Mouse (Mus musculus) midbrain, embryonic 12.5 days (tissue): Measurements from ENCODE around the gene Nrip1. TPM values are rescaled to one million over a fixed set of nuclear protein-coding genes. Genes with fewer than 3 reads are reported as not detected.

Source experiments
- ATAC-seq: fragments of 200-750 bp; cut with Nextera tagmentation; 2 replicates; pipeline ENCODE4 v1.8.0; 2017; ENCODE audit warnings: low read depth, moderate TSS enrichment, moderate library complexity; ENCODE audit not compliant: low FRiP score
- H3K27ac ChIP-seq: fragments of 300-500 bp; sonication (generic); replicated peaks from 2 replicates; pipeline ENCODE4 v1.5.1; 2016; ENCODE audit warnings: mild to moderate bottlenecking
- H3K27me3 ChIP-seq: fragments of 300-500 bp; sonication (generic); 2 replicates; pipeline ENCODE4 v1.6.1; 2016; ENCODE audit warnings: mild to moderate bottlenecking
- H3K36me3 ChIP-seq: fragments of 300-500 bp; sonication (generic); 2 replicates; pipeline ENCODE4 v1.6.1; 2016
- H3K4me1 ChIP-seq: fragments of 300-500 bp; sonication (generic); 2 replicates; pipeline ENCODE4 v1.6.1; 2016
- H3K4me2 ChIP-seq: fragments of 300-500 bp; sonication (generic); replicated peaks from 2 replicates; pipeline ENCODE4 v1.6.1; 2016; ENCODE audit warnings: mild to moderate bottlenecking, moderate library complexity
- H3K4me3 ChIP-seq: fragments of 300-500 bp; sonication (generic); 2 replicates; pipeline ENCODE4 v1.5.1; 2016; ENCODE audit warnings: mild to moderate bottlenecking
- H3K9ac ChIP-seq: fragments of 300-500 bp; sonication (generic); replicated peaks from 2 replicates; pipeline ENCODE4 v1.6.1; 2016; ENCODE audit warnings: mild to moderate bottlenecking, moderate library complexity
- H3K9me3 ChIP-seq: fragments of 300-500 bp; sonication (generic); 2 replicates; pipeline ENCODE4 v1.6.1; 2016; ENCODE audit warnings: mild to moderate bottlenecking
- WGBS: fragments of 180-500 bp; shearing (Covaris S2); methylation state at CpG from one replicate; pipeline ENCODE4 v1.1.7; 2016; 5-methylcytosine and 5-hydroxymethylcytosine counted together
- polyA plus RNA-seq: library from polyadenylated mRNA; unstranded; fragments of >200 nt; fragmentation: Nextera tagmentation; extraction: Ambion mirVana; gene quantifications from 2 replicates; pipeline ENCODE4 v1.2.1, GENCODE M21; 2016

Gene Nrip1
- polyA plus RNA-seq, 1 experiment from 2014 or later: 28.7 TPM

DNA sequence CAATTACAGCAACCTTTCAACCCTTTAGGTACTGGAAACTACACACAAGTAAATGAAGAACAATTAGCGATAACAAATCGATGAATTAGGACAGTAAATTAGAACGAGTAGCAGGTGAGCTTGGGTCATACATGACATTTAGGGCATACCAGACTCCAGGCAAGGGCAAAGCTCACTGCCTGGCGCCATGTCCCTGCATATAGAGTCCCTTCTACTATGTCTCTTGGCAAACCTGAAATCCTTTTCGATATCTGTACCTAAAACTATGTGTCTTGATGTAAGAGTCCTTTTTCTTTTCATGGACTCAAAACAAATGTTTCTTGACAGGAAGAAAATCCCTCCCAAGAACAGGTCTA lies 53.5 kb downstream of the Nrip1 start:
- peak; percentile 45 for ATAC-seq
- Histone ChIP-seq H3K27me3 (peaks cover 6% of the 10 kb centered on the region), H3K9ac (no peak overlapping the region), H3K4me2 (peak overlapping the region; percentile 21), H3K4me3 (no peak overlapping the region), H3K4me1 (peaks cover 47% of the 10 kb centered on the region), H3K27ac (peak overlapping the region; percentile 68), H3K36me3 (no peaks in the 10 kb centered on the region), H3K9me3 (no peaks in the 10 kb centered on the region)
- 32% methylated on average over 5 of the region's 5 CpGs for WGBS

DNA sequence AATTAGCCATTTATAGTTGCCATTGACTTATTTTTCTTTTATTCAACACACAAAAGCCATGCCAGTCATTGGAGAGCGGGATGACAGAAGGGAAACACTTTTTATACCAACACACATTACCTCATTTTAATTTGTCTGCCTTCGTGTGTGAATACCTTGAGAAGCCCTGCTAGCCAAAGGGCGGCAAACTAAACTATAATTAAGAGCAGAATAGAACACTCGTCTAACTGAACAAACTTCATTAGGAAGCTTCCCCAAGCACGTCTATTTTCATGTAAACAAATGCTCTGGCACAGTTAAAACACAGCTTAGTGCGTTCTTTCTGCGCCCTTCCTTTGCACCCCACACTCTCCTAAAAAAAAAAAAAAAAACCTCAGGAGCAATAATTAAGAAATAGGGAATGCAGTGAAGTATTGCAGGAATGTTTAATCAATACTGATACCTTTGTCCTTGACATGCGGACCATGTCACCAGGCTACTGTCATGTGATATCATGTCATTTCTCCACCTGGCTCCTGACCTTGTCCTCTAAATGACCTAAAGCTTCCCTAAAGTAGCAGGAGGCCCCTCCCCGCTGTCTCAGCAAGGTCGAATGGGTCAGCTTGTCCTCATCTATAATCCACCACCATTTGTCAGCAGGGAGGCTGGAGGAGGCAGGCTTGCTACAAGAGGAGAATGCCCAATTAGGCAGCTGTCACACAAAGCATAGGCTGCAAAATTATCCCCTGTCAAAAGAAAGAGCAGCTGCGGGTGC lies 54.1 kb downstream of the Nrip1 start:
- peak; percentile 77 for ATAC-seq
- H3K27me3 ChIP-seq: peaks cover 6% of the 10 kb centered on the region
- H3K4me2 ChIP-seq: peak overlapping the region; percentile 21
- no peak overlapping the region for H3K4me3 ChIP-seq
- H3K27ac ChIP-seq: peak overlapping the region; percentile 68
- peaks cover 47% of the 10 kb centered on the region for H3K4me1 ChIP-seq
- WGBS: 15% methylated on average over 11 of the region's 11 CpGs
- H3K9ac ChIP-seq: no peak overlapping the region
- no peaks in the 10 kb centered on the region for H3K36me3 ChIP-seq
- no peaks in the 10 kb centered on the region for H3K9me3 ChIP-seq

DNA sequence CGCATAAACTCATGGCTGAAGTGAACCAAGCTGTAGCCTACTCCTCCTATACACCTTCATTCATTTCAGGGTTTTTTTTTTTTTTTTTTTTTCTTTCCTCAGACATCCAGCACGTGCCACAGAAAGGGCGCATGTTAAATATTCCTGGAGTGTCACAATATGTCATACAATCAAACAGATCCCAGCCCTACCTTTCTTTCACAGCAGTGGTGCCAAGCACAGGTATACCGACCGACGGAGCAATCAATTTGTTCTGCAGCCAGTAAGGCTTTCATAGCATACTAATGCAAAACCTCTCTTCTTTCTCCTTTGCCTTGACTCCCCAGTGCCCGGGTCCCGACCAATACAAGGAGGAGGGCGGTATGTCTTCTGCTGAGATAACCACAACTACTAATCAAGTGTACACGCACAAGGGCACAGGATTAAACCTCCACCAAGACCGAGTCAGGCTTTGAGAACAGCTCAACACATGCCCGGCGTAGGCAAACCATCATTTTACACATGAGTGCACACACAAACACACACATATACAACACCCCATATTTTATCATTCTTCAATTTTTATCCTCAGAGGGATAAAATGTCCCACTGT lies 55.2 kb downstream of the Nrip1 start:
- H3K27ac ChIP-seq: 0 out of 2 replicates have a peak overlapping the region, but pooled peaks have one; percentile 12
- no peak overlapping the region for H3K9ac ChIP-seq
- no peak overlapping the region for H3K4me3 ChIP-seq
- WGBS: 52% methylated on average over 13 of the region's 13 CpGs
- no peaks in the 10 kb centered on the region for H3K9me3 ChIP-seq
- no peaks in the 10 kb centered on the region for H3K36me3 ChIP-seq
- peaks cover 4% of the 10 kb centered on the region for H3K27me3 ChIP-seq
- no peak overlapping the region for H3K4me2 ChIP-seq
- H3K4me1 ChIP-seq: peaks cover 47% of the 10 kb centered on the region
- no peak for ATAC-seq

DNA sequence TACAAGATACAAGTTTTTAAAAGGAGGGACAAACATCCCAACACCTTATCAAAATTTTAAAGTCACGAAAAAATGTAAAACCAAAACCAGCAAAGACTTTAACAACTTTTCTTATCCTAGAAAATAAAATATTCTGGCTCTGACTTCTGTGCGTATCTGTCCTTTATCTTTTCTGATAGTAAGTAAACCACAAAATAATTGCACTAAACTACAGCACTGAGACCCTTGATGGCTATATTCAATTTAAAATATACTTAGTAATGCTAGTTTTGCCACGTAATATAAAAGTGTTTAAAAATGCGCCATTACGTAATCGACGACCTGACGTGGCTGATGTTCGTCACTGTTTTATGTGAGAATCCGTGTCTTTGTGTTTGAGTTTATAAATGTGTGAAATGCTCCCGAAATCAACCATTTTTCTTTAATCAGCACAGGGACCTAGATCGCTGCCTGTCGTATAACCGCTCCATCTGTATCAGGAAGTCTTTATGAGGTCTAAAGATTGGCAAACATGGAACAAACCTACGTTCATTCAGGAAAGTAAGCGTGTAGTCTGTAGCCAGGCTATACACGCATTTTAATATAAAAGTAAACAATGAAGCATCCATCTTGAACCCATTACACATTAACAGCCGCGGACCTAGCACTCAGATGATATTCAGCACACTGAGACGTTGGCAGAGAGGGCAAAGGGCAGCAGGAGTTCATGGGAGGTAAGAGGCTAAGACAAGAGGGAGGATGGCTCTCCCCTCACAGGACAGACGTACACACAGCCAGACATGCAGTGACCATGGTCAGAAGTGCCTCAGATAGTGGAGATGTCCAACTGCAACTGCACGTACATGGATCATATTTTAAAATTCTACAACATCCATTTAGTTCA lies 56.4 kb downstream of the Nrip1 start:
- ATAC-seq: no peak
- H3K4me2 ChIP-seq: no peak overlapping the region
- H3K9ac ChIP-seq: no peak overlapping the region
- H3K4me1 ChIP-seq: peaks cover 42% of the 10 kb centered on the region
- H3K27me3 ChIP-seq: no peaks in the 10 kb centered on the region; the same call in 1 of the 2 replicates
- WGBS: 89% methylated on average over 22 of the region's 22 CpGs
- no peak overlapping the region for H3K4me3 ChIP-seq
- no peaks in the 10 kb centered on the region for H3K9me3 ChIP-seq
- H3K36me3 ChIP-seq: no peaks in the 10 kb centered on the region
- no peak overlapping the region for H3K27ac ChIP-seq

DNA sequence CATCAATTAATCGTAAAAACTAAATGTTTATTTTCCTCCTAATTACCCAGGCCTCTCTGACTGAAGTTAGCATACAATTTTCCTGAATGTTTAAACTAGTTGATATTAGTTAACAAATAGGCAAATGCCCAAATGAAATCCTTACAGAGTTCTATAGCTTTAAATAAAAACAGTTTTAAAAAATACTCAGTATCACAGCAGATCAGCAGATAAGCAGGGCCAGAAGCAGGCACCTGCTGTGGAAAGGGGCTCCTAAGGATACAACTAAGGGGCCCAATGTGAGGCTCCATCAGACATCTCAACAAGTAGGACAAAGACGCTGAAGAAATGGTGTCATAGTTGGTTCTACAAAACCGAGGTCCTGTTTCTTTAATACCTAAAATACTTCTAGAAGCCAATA lies 58.0 kb downstream of the Nrip1 start:
- ATAC-seq: no peak
- Histone ChIP-seq H3K4me1 (peaks cover 28% of the 10 kb centered on the region), H3K36me3 (no peaks in the 10 kb centered on the region), H3K4me3 (no peak overlapping the region), H3K9me3 (no peaks in the 10 kb centered on the region), H3K27ac (no peak overlapping the region), H3K27me3 (no peaks in the 10 kb centered on the region; the same call in 1 of the 2 replicates), H3K4me2 (no peak overlapping the region), H3K9ac (no peak overlapping the region)
- 91% methylated on average over 3 of the region's 3 CpGs for WGBS

DNA sequence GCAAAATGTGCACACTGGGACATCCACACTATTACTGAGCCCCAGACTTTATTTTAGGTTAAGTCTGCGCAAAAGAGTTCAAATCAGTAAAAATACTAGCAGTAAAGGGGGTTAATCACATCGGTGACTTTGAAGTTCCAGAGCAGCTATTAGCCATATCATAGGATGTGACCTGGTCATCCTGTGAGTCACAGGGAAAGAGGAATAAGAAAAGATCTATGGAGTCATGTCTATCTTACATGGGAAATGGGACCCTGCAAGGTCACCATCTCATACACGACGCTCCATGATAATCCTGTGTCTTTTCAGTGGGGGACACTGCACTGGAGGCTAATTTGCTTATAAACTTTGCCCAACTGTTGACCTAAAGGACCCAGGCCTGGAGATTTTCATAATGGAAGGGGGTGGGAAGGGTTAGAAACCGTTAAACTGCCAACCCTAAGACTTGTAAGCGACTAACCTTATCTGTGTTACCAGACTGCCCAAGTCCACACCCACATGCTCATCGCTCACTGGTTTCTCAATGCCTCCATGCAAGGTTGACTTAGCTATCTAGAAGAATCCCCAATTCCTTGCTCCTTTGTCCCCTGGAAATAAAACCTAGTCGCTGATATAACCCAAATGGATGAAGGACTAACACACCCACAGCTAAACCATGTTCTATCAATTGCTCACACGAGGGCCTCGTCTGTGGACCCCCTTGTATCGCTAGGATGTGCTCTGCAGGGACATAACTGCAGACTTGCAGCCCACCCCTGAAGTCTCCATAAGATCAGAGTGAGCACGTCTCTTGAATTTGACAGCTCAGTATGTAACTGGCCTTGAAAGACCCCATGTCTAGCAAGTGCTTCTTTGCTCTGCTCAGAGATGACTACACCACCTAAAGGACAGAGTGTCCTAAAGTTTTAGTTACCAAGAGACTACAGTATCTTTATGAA lies 59.3 kb downstream of the Nrip1 start:
- Histone ChIP-seq H3K36me3 (no peaks in the 10 kb centered on the region), H3K27ac (no peak overlapping the region), H3K9me3 (no peaks in the 10 kb centered on the region), H3K9ac (no peak overlapping the region), H3K4me1 (peaks cover 17% of the 10 kb centered on the region), H3K4me2 (no peak overlapping the region), H3K27me3 (no peaks in the 10 kb centered on the region; the same call in 1 of the 2 replicates), H3K4me3 (no peak overlapping the region)
- no peak for ATAC-seq
- WGBS: 87% methylated on average over 12 of the region's 12 CpGs

DNA sequence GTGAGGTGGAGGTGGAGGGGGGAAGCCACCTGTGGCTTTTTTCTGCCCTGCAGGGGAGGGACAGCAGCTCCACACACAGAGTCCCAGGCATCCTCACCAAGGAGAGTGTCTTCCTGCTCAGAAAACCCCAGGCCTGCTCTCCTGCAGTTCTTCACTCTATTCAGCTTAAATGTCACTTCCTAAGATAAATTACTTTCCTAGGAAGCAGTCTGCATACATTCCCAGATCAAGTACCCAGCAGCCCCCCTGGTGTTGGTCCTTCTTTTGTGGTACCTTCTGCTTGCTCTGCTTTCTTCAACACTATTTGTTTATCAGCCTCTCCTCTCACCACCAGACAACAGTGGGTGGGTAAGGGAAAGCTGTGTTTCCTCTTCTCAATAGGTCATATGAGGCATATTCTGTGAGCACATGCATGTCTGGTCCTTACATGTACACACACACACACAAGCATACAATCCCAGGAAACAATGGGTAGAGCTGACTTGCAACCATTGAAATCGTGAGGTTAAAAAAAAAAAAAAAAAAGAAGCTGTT lies 60.7 kb downstream of the Nrip1 start:
- Histone ChIP-seq H3K36me3 (no peaks in the 10 kb centered on the region), H3K9ac (no peak overlapping the region), H3K4me3 (no peak overlapping the region), H3K27ac (no peak overlapping the region), H3K27me3 (no peaks in the 10 kb centered on the region; the same call in 1 of the 2 replicates), H3K9me3 (no peaks in the 10 kb centered on the region), H3K4me2 (no peak overlapping the region), H3K4me1 (peaks cover 4% of the 10 kb centered on the region; the same call in 1 of the 2 replicates)
- WGBS: 47% methylated on average over 1 of the region's 1 CpGs
- no peak for ATAC-seq

DNA sequence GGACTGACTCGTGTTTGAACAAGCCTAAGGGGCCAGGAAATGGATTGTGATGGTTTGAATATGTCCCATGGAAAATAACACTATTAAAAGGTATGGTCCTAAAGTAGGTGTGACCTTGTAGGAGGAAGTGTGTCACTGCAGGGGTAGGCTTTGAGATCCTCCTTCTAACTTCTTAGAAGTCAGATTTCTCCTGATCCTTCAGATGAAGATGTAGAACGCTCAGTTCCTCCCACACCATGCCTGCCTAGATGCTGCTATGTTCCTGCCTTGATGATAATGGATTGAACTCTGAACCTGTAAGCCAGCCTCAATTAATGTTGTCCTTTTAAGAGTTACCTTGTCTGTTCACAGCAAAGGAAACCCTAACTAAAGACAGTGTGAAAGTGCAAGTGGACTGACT lies 62.8 kb downstream of the Nrip1 start:
- Histone ChIP-seq H3K27ac (no peak overlapping the region), H3K9ac (no peak overlapping the region), H3K4me2 (no peak overlapping the region), H3K9me3 (no peaks in the 10 kb centered on the region), H3K27me3 (no peaks in the 10 kb centered on the region), H3K36me3 (no peaks in the 10 kb centered on the region), H3K4me1 (0 out of 2 replicates have a peak, but pooled peaks cover 3% of the 10 kb centered on the region), H3K4me3 (no peak overlapping the region)
- no peak for ATAC-seq
- 91% methylated on average over 2 of the region's 2 CpGs for WGBS

DNA sequence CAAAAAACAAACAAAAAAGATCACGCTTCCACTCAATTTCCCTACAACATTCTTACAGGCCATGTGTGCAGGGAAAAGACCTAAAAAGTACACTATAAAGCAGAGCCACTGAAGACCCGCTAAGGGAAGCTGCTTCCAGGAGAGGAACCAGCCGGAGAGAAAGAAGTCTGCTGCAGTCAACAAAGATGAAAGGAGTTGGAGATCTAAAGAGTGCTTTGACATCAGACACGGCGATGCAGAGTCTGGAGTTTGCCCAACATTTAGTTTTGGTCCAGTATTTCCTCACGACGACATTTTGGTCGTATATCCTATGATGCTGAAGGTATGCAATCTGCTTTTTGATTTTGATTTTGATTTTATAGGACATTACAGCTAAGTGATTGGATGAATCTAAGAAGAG lies 63.3 kb downstream of the Nrip1 start:
- Histone ChIP-seq H3K4me3 (no peak overlapping the region), H3K9ac (no peak overlapping the region), H3K9me3 (no peaks in the 10 kb centered on the region), H3K27ac (no peak overlapping the region), H3K27me3 (no peaks in the 10 kb centered on the region), H3K4me1 (0 out of 2 replicates have a peak, but pooled peaks cover 3% of the 10 kb centered on the region), H3K4me2 (no peak overlapping the region), H3K36me3 (no peaks in the 10 kb centered on the region)
- ATAC-seq: no peak
- 81% methylated on average over 8 of the region's 8 CpGs for WGBS

DNA sequence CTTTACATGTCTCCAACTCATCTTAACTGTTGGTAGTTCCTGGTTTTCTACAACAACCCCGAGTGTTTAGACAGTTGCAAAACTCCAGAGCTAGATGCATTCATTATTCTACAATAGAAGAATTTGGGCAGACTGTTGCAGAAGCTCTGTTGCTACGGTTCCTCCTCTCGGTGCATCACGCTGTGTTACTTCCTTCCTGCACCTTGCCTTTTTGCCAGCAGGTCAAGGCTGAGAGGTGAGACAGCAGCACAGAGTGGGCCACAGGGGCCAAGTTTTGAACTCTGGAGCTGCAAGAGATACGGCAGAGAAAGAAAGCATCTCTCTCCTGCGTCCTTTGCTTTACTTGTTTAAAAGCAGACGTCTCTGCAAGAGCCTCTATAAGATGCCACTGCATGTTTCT lies 64.3 kb downstream of the Nrip1 start:
- no peak for ATAC-seq

DNA sequence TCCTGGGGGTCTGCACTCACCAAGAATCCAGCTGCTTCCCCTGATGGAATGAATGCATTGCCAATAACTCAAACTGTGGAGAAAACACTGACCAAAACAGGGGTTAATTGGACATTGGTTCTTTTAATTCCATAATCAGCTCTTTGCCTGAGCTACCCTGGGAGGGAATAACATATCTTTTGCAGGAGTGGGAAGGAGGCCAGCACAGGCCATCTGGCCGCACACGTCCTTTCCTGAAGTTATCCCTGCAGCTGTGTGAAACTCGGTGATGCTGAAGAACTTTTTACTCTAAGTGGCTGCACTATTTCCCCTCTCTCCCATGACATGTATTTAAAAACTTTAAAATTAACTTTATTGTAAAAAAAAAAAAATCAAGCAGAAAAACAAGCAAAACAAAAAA lies 66.6 kb downstream of the Nrip1 start:
- WGBS: 82% methylated on average over 3 of the region's 3 CpGs
- H3K27me3 ChIP-seq: no peaks in the 10 kb centered on the region
- no peak overlapping the region for H3K27ac ChIP-seq
- H3K4me2 ChIP-seq: no peak overlapping the region
- H3K4me3 ChIP-seq: no peak overlapping the region
- no peak for ATAC-seq
- peaks cover 3% of the 10 kb centered on the region; the same call in 1 of the 2 replicates for H3K4me1 ChIP-seq
- no peak overlapping the region for H3K9ac ChIP-seq
- no peaks in the 10 kb centered on the region for H3K9me3 ChIP-seq
- no peaks in the 10 kb centered on the region for H3K36me3 ChIP-seq

More for the DNA sequence above, 64.3 kb downstream of the Nrip1 start:
- H3K9me3 ChIP-seq: no peaks in the 10 kb centered on the region
- no peak overlapping the region for H3K9ac ChIP-seq
- H3K4me3 ChIP-seq: no peak overlapping the region
- no peaks in the 10 kb centered on the region for H3K27me3 ChIP-seq
- H3K27ac ChIP-seq: no peak overlapping the region
- H3K36me3 ChIP-seq: no peaks in the 10 kb centered on the region
- no peak overlapping the region for H3K4me2 ChIP-seq
- 0 out of 2 replicates have a peak, but pooled peaks cover 3% of the 10 kb centered on the region for H3K4me1 ChIP-seq
- WGBS: 90% methylated on average over 7 of the region's 7 CpGs
